ENCODE assay signal across 7 mouse cellular contexts in genomic region chr7:83813993-83814392, GRCm38 (mm10). TPM values are rescaled to one million over a fixed set of nuclear protein-coding genes. Genes with fewer than 3 reads are reported as not detected.
DNase-seq lines count a peak whose midpoint lies in the region; ATAC-seq lines count a peak whose summit lies in the region.

No protein-coding gene starts in this region.

- H3K4me3 ChIP-seq in intestine, embryonic 14.5 days (ENCODE audit: low read depth, low read length), result no peak overlapping the region
- no peak overlapping the region for H3K4me3 ChIP-seq in liver, embryonic 15.5 days (replicated peaks)

- H3K9ac ChIP-seq in intestine, embryonic 14.5 days (ENCODE audit: low read length), result 0 out of 2 replicates have a peak overlapping the region, but pooled peaks have one; percentile 11
- no peak overlapping the region for H3K9ac ChIP-seq in liver, embryonic 15.5 days

- DNase-seq in adrenal gland, adult 18-20 months (ENCODE audit: low spot score in 2 of 2), result peak; percentile 29 to 41
- peak; percentile 54 for DNase-seq in cerebellum, adult 9-11 months
- DNase-seq in gastrocnemius, postnatal 14 days, result peak; percentile 58
- peak; percentile 67 for DNase-seq in intestine, embryonic 14.5 days (ENCODE audit: low spot score)
- peak; percentile 37 for DNase-seq in ovary, postnatal 14 days (ENCODE audit: low spot score)
- no peak for DNase-seq in spleen, postnatal 10 days (ENCODE audit: low spot score in 2 of 2)

- ATAC-seq in intestine, embryonic 14.5 days (replicated peaks; ENCODE audit: low FRiP score, low TSS enrichment, low read depth), result peak; percentile 71
- ATAC-seq in liver, embryonic 15.5 days (ENCODE audit: insufficient read depth), result no peak

- no peak overlapping the region for H3K4me2 ChIP-seq in intestine, embryonic 14.5 days (ENCODE audit: low read length)
- no peak overlapping the region for H3K4me2 ChIP-seq in liver, embryonic 15.5 days

- H3K9me3 ChIP-seq in intestine, embryonic 14.5 days (ENCODE audit: control insufficient read depth, low read length), result no peaks in the 10 kb centered on the region
- H3K9me3 ChIP-seq in liver, embryonic 15.5 days (replicated peaks), result no peaks in the 10 kb centered on the region

- intact Hi-C loops in gastrocnemius, postnatal 14 days (cut with DNase I; ENCODE audit: low total_unique reads), result loop anchor here (10.0 kb wide), 1 partner anchor 61 kb away; no protein-coding TSS in a partner anchor

- no peaks in the 10 kb centered on the region for H3K36me3 ChIP-seq in intestine, embryonic 14.5 days (ENCODE audit: control insufficient read depth, insufficient read depth, low read length)
- no peaks in the 10 kb centered on the region for H3K36me3 ChIP-seq in liver, embryonic 15.5 days (replicated peaks)

- peak overlapping the region; percentile 80 for H3K27ac ChIP-seq in intestine, embryonic 14.5 days (ENCODE audit: low read depth)
- H3K27ac ChIP-seq in liver, embryonic 15.5 days (replicated peaks), result 0 out of 2 replicates have a peak overlapping the region, but pooled peaks have one; percentile 38

- H3K27me3 ChIP-seq in intestine, embryonic 14.5 days (replicated peaks; ENCODE audit: control insufficient read depth, insufficient read depth, low read length), result no peaks in the 10 kb centered on the region
- no peaks in the 10 kb centered on the region for H3K27me3 ChIP-seq in liver, embryonic 15.5 days

- peaks cover 26% of the 10 kb centered on the region for H3K4me1 ChIP-seq in intestine, embryonic 14.5 days (replicated peaks; ENCODE audit: control insufficient read depth, insufficient read depth, low read length)
- peaks cover 5% of the 10 kb centered on the region; the same call in 1 of the 2 replicates for H3K4me1 ChIP-seq in liver, embryonic 15.5 days (replicated peaks)

- WGBS in intestine, embryonic 14.5 days, result 14% methylated on average over 4 of the region's 4 CpGs
- 24% methylated on average over 4 of the region's 4 CpGs for WGBS in liver, embryonic 15.5 days (ENCODE audit: insufficient replicate concordance)

RNA-seq across cellular contexts. Expression of gene Cfap161, which starts 19.3 kb away (rescaled TPM):
- under 1 TPM; 0.63 to 0.74 TPM for total RNA-seq in adrenal gland, adult 18-20 months (2021)
- not detected for total RNA-seq in gastrocnemius, postnatal 14 days (2021)
- polyA plus RNA-seq in intestine, embryonic 14.5 days (2014; fragmentation: Nextera tagmentation; extraction: Ambion mirVana), result 0.17 and 0.45 TPM in 2 replicates
- polyA plus RNA-seq in liver, embryonic 15.5 days (2015; fragmentation: Nextera tagmentation; extraction: Ambion mirVana), result not detected in 2 replicates

Comparison
In these comparisons a context has a peak if more than half of its experiments do, and no peak if none do; other contexts are left out.
1. DNase-seq: peak in adrenal gland, adult 18-20 months (2 of 2), cerebellum, adult 9-11 months (single experiment), gastrocnemius, postnatal 14 days (single experiment), intestine, embryonic 14.5 days (single experiment) and ovary, postnatal 14 days (single experiment); none in spleen, postnatal 10 days (0 of 2).